Mouse (Mus musculus) neural tube, embryonic 14.5 days (tissue): ENCODE results near the gene Shpk. TPM values are rescaled to one million over a fixed set of nuclear protein-coding genes. Genes with fewer than 3 reads are reported as not detected.

ENCODE experiments used
- ATAC-seq: fragments of 200-750 bp; cut with Nextera tagmentation; 2 replicates; pipeline ENCODE4 v1.8.0; 2017; ENCODE audit warnings: low read depth, mild to moderate bottlenecking, moderate TSS enrichment, moderate library complexity
- H3K27ac ChIP-seq: fragments of 300-500 bp; sonication (generic); 2 replicates; pipeline ENCODE4 v1.5.1; 2014; ENCODE audit warnings: low read depth, mild to moderate bottlenecking, control low read depth, low read length, moderate library complexity, mixed read lengths
- H3K27me3 ChIP-seq: fragments of 300-500 bp; sonication (generic); 2 replicates; pipeline ENCODE4 v1.6.1; 2014; ENCODE audit warnings: low read length; ENCODE audit not compliant: control insufficient read depth, insufficient read depth
- H3K36me3 ChIP-seq: fragments of 300-500 bp; sonication (generic); 2 replicates; pipeline ENCODE4 v1.6.1; 2014; ENCODE audit warnings: low read length, mixed read lengths; ENCODE audit not compliant: control insufficient read depth, insufficient read depth
- H3K4me1 ChIP-seq: fragments of 300-500 bp; sonication (generic); 2 replicates; pipeline ENCODE4 v1.6.1; 2014; ENCODE audit warnings: low read length; ENCODE audit not compliant: control insufficient read depth, insufficient read depth
- H3K4me2 ChIP-seq: fragments of 300-500 bp; sonication (generic); 2 replicates; pipeline ENCODE4 v1.6.1; 2014; ENCODE audit warnings: mild to moderate bottlenecking, low read depth, low read length, control low read depth
- H3K4me3 ChIP-seq: fragments of 300-500 bp; sonication (generic); 2 replicates; pipeline ENCODE4 v1.5.1; 2014; ENCODE audit warnings: low read depth, low read length, control low read depth, mixed read lengths
- H3K9ac ChIP-seq: fragments of 300-500 bp; sonication (generic); replicated peaks from 2 replicates; pipeline ENCODE4 v1.6.1; 2014; ENCODE audit warnings: low read depth, mild to moderate bottlenecking, control low read depth, low read length, mixed read lengths
- H3K9me3 ChIP-seq: fragments of 300-500 bp; sonication (generic); 2 replicates; pipeline ENCODE4 v1.6.1; 2016; ENCODE audit warnings: low read length; ENCODE audit not compliant: control insufficient read depth
- WGBS: fragments of 180-500 bp; shearing (Covaris S2); extraction: QIAGEN DNeasy Blood & Tissue Kit; methylation state at CpG from one replicate; pipeline ENCODE4 v1.1.7; 2014; 5-methylcytosine and 5-hydroxymethylcytosine counted together
- polyA plus RNA-seq: library from polyadenylated mRNA; unstranded; fragments of >200 nt; fragmentation: Nextera tagmentation; extraction: Ambion mirVana; gene quantifications from 2 replicates; pipeline ENCODE4 v1.2.1, GENCODE M21; 2014

Shpk gene
- 1.6 and 2.3 TPM in 2 replicates for polyA plus RNA-seq

GRCm38 (mm10) chr11:73199230-73199712 is at the start of gene Shpk:
Gene Shpk (plus strand): TSS chr11:73199460.
- peak; percentile 98 for ATAC-seq
- Histone ChIP-seq H3K9me3 (no peaks in the 10 kb centered on the region), H3K4me2 (peak within 1 kb of the TSS; percentile 91), H3K27me3 (no peaks in the 10 kb centered on the region), H3K27ac (peak within 1 kb of the TSS; percentile 45; the same call in 1 of the 2 replicates), H3K36me3 (no peaks in the 10 kb centered on the region), H3K4me3 (peak within 1 kb of the TSS; percentile 75), H3K9ac (peak within 1 kb of the TSS; percentile 71), H3K4me1 (peaks cover 8% of the 10 kb centered on the region; the same call in 1 of the 2 replicates)
- under 1% methylated on average over 32 of the region's 32 CpGs for WGBS

- ATAC-seq, result no peak
- Histone ChIP-seq H3K27ac (no peak overlapping the region), H3K36me3 (no peaks in the 10 kb centered on the region), H3K4me3 (no peak overlapping the region), H3K9ac (no peak overlapping the region), H3K27me3 (peaks cover 6% of the 10 kb centered on the region; the same call in 1 of the 2 replicates), H3K9me3 (no peaks in the 10 kb centered on the region), H3K4me1 (no peaks in the 10 kb centered on the region), H3K4me2 (no peak overlapping the region)
- WGBS, result 77% methylated on average over 6 of the region's 6 CpGs
These were observed 44.2 kb upstream of the Shpk start for GRCm38 (mm10) chr11:73155071-73155470.

GRCm38 (mm10) chr11:73159957-73160810 is 39.1 kb upstream of the Shpk start, which contains the start of gene P2rx5:
Gene P2rx5 (plus strand): TSS chr11:73160421.
- Histone ChIP-seq H3K36me3 (no peaks in the 10 kb centered on the region), H3K4me1 (0 out of 2 replicates have a peak, but pooled peaks cover 2% of the 10 kb centered on the region), H3K4me2 (peak within 1 kb of the TSS; percentile 78), H3K4me3 (peak within 1 kb of the TSS; percentile 38), H3K9ac (peak within 1 kb of the TSS; percentile 53; the same call in 1 of the 2 replicates), H3K9me3 (no peaks in the 10 kb centered on the region), H3K27me3 (peaks cover 6% of the 10 kb centered on the region; the same call in 1 of the 2 replicates), H3K27ac (no peak within 1 kb of the TSS)
- peak; percentile 74 for ATAC-seq
- WGBS, result 3% methylated on average over 49 of the region's 49 CpGs

- no peak for ATAC-seq
- WGBS, result 23% methylated on average over 6 of the region's 6 CpGs
These were observed 38.5 kb upstream of the Shpk start for GRCm38 (mm10) chr11:73160811-73161200.

GRCm38 (mm10) chr11:73161616-73162015 is 37.6 kb upstream of the Shpk start:
- Histone ChIP-seq H3K4me2 (no peak overlapping the region), H3K9me3 (no peaks in the 10 kb centered on the region), H3K36me3 (no peaks in the 10 kb centered on the region), H3K9ac (no peak overlapping the region), H3K27ac (no peak overlapping the region), H3K4me3 (no peak overlapping the region), H3K4me1 (0 out of 2 replicates have a peak, but pooled peaks cover 2% of the 10 kb centered on the region), H3K27me3 (peaks cover 6% of the 10 kb centered on the region; the same call in 1 of the 2 replicates)
- WGBS, result 91% methylated on average over 4 of the region's 4 CpGs
- no peak for ATAC-seq

More at GRCm38 (mm10) chr11:73160811-73161200, 38.5 kb upstream of the Shpk start:
- Histone ChIP-seq H3K4me3 (peak overlapping the region; percentile 38; the same call in 1 of the 2 replicates), H3K9me3 (no peaks in the 10 kb centered on the region), H3K36me3 (no peaks in the 10 kb centered on the region), H3K4me2 (peak overlapping the region; percentile 78), H3K9ac (no peak overlapping the region), H3K27me3 (peaks cover 6% of the 10 kb centered on the region; the same call in 1 of the 2 replicates), H3K4me1 (0 out of 2 replicates have a peak, but pooled peaks cover 2% of the 10 kb centered on the region), H3K27ac (no peak overlapping the region)

- Histone ChIP-seq H3K36me3 (no peaks in the 10 kb centered on the region), H3K9ac (no peak overlapping the region), H3K4me2 (no peak overlapping the region), H3K4me3 (no peak overlapping the region), H3K27ac (no peak overlapping the region), H3K9me3 (no peaks in the 10 kb centered on the region), H3K27me3 (peaks cover 6% of the 10 kb centered on the region; the same call in 1 of the 2 replicates), H3K4me1 (0 out of 2 replicates have a peak, but pooled peaks cover 2% of the 10 kb centered on the region)
- 77% methylated on average over 5 of the region's 5 CpGs for WGBS
- no peak for ATAC-seq
These were observed 37.0 kb upstream of the Shpk start for GRCm38 (mm10) chr11:73162284-73162683.

GRCm38 (mm10) chr11:73168071-73168470 is 31.2 kb upstream of the Shpk start:
- no peaks in the 10 kb centered on the region for H3K36me3 ChIP-seq
- no peaks in the 10 kb centered on the region; the same call in 1 of the 2 replicates for H3K4me1 ChIP-seq
- H3K27me3 ChIP-seq, result no peaks in the 10 kb centered on the region
- no peaks in the 10 kb centered on the region for H3K9me3 ChIP-seq
- H3K4me3 ChIP-seq, result no peak overlapping the region
- no peak overlapping the region for H3K27ac ChIP-seq
- no peak overlapping the region for H3K4me2 ChIP-seq
- no peak overlapping the region for H3K9ac ChIP-seq
- WGBS, result 84% methylated on average over 8 of the region's 8 CpGs
- no peak for ATAC-seq

- ATAC-seq, result no peak
- Histone ChIP-seq H3K27ac (no peak overlapping the region), H3K36me3 (no peaks in the 10 kb centered on the region), H3K9me3 (no peaks in the 10 kb centered on the region), H3K9ac (no peak overlapping the region), H3K27me3 (no peaks in the 10 kb centered on the region), H3K4me1 (no peaks in the 10 kb centered on the region; the same call in 1 of the 2 replicates), H3K4me3 (no peak overlapping the region), H3K4me2 (no peak overlapping the region)
- WGBS, result 82% methylated on average over 6 of the region's 6 CpGs
These were observed 30.7 kb upstream of the Shpk start for GRCm38 (mm10) chr11:73168576-73168975.

GRCm38 (mm10) chr11:73169231-73169630 is 30.0 kb upstream of the Shpk start:
- Histone ChIP-seq H3K4me3 (no peak overlapping the region), H3K4me1 (no peaks in the 10 kb centered on the region; the same call in 1 of the 2 replicates), H3K27me3 (no peaks in the 10 kb centered on the region), H3K27ac (no peak overlapping the region), H3K4me2 (no peak overlapping the region), H3K36me3 (no peaks in the 10 kb centered on the region), H3K9ac (no peak overlapping the region), H3K9me3 (no peaks in the 10 kb centered on the region)
- peak; percentile 50; the same call in 1 of the 2 replicates for ATAC-seq
- 53% methylated on average over 4 of the region's 4 CpGs for WGBS
